ENCODE assay signal across 8 mouse cellular contexts in genomic region chr11:19971954-19972750, GRCm38 (mm10). TPM values are rescaled to one million over a fixed set of nuclear protein-coding genes. Genes with fewer than 3 reads are reported as not detected.
A peak's percentile ranks its signal among the peaks of the same experiment; 100 is the strongest.
DNase-seq lines count a peak whose midpoint lies in the region; ATAC-seq and TF ChIP-seq lines count a peak whose summit lies in the region.

No protein-coding gene starts in this region.

- no peak for TF ChIP-seq POLR2A in kidney, adult 2 months (IDR thresholded peaks at IDR 0.05; ENCODE audit: low read depth, low read length)

- peak; percentile 44; the same call in 1 of the 2 replicates for ATAC-seq in heart, embryonic 15.5 days (replicated peaks; ENCODE audit: insufficient number of reproducible peaks, insufficient read depth, low FRiP score, low read depth)
- peak; percentile 38; the same call in 1 of the 2 replicates for ATAC-seq in stomach, embryonic 16.5 days (ENCODE audit: insufficient read depth, low FRiP score)

- H3K4me1 ChIP-seq in heart, embryonic 15.5 days (replicated peaks) = peaks cover 30% of the 10 kb centered on the region
- H3K4me1 ChIP-seq in kidney, adult 2 months (ENCODE audit: control insufficient read depth, insufficient read depth, low read length) = peaks cover 36% of the 10 kb centered on the region
- peaks cover 30% of the 10 kb centered on the region for H3K4me1 ChIP-seq in stomach, embryonic 16.5 days (ENCODE audit: control insufficient read depth, insufficient read depth, low read length)

- TF ChIP-seq CTCF in kidney, adult 2 months (conservative IDR thresholded peaks at IDR 0.05; ENCODE audit: insufficient read depth, insufficient read length, low read depth, low read length) = peak; percentile 60

- DNase-seq in heart, postnatal 4 days = no peak
- DNase-seq in thymus, postnatal 14 days = peak; percentile 39
- DNase-seq in thymus, postnatal 10 days (ENCODE audit: low spot score in 2 of 2) = no peak
- peak; percentile 83 for DNase-seq in kidney, adult 2 months
- DNase-seq in c-Kit-positive CD71-positive TER-119-positive erythroid progenitor cells, embryonic 14.5 days (ENCODE audit: low spot score) = no peak
- DNase-seq in left cerebral cortex, postnatal 14 days (ENCODE audit: low spot score in 2 of 2) = no peak

- H3K36me3 ChIP-seq in heart, embryonic 15.5 days = no peaks in the 10 kb centered on the region
- no peaks in the 10 kb centered on the region for H3K36me3 ChIP-seq in kidney, adult 2 months (ENCODE audit: control insufficient read depth, insufficient read depth, low read length)
- peaks cover 2% of the 10 kb centered on the region; the same call in 1 of the 2 replicates for H3K36me3 ChIP-seq in stomach, embryonic 16.5 days (ENCODE audit: control insufficient read depth, insufficient read depth, low read length)

- H3K27ac ChIP-seq in heart, embryonic 15.5 days = no peak overlapping the region
- H3K27ac ChIP-seq in kidney, adult 2 months (ENCODE audit: insufficient read depth, low read depth, low read length) = peak overlapping the region; percentile 4; the same call in 1 of the 2 replicates
- peak overlapping the region; percentile 25; the same call in 1 of the 2 replicates for H3K27ac ChIP-seq in stomach, embryonic 16.5 days (ENCODE audit: low read length)

- intact Hi-C loops in left cerebral cortex, postnatal 14 days (cut with DNase I) = no loop called here

- no peak overlapping the region for H3K4me2 ChIP-seq in heart, embryonic 15.5 days
- H3K4me2 ChIP-seq in stomach, embryonic 16.5 days (ENCODE audit: low read depth, low read length) = no peak overlapping the region

- 89% methylated on average over 4 of the region's 4 CpGs for WGBS in heart, embryonic 15.5 days
- WGBS in kidney, adult 2 months = 57% methylated on average over 4 of the region's 4 CpGs
- WGBS in stomach, embryonic 16.5 days = 90% methylated on average over 4 of the region's 4 CpGs

- H3K4me3 ChIP-seq in heart, embryonic 15.5 days = no peak overlapping the region
- no peak overlapping the region for H3K4me3 ChIP-seq in kidney, adult 2 months (ENCODE audit: insufficient read depth, low read depth, low read length)
- H3K4me3 ChIP-seq in stomach, embryonic 16.5 days (replicated peaks; ENCODE audit: low read length) = no peak overlapping the region

- no peaks in the 10 kb centered on the region for H3K9me3 ChIP-seq in heart, embryonic 15.5 days (replicated peaks)
- H3K9me3 ChIP-seq in stomach, embryonic 16.5 days (replicated peaks; ENCODE audit: control insufficient read depth, low read length) = no peaks in the 10 kb centered on the region

- no peaks in the 10 kb centered on the region for H3K27me3 ChIP-seq in heart, embryonic 15.5 days
- H3K27me3 ChIP-seq in kidney, adult 2 months (replicated peaks; ENCODE audit: control insufficient read depth, insufficient read depth, low read length) = no peaks in the 10 kb centered on the region
- H3K27me3 ChIP-seq in stomach, embryonic 16.5 days (ENCODE audit: control insufficient read depth, insufficient read depth, low read length) = no peaks in the 10 kb centered on the region

- no peak overlapping the region for H3K9ac ChIP-seq in heart, embryonic 15.5 days
- H3K9ac ChIP-seq in stomach, embryonic 16.5 days (ENCODE audit: low read length) = no peak overlapping the region

RNA-seq across cellular contexts. Expression of gene Spred2, which starts 48.0 kb away (rescaled TPM):
- polyA plus RNA-seq in heart, embryonic 15.5 days (2015; fragmentation: Nextera tagmentation; extraction: Ambion mirVana) = 4.6 and 5.3 TPM in 2 replicates
- total RNA-seq in heart, postnatal 4 days (2021) = 10 to 100 TPM; 27.9 to 28.2 TPM
- 20.0 and 21.2 TPM in 2 replicates for polyA plus RNA-seq in kidney, adult 2 months (2012; rRNA removed)
- 5.0 TPM in 2 replicates for polyA plus RNA-seq in stomach, embryonic 16.5 days (2015; fragmentation: Nextera tagmentation; extraction: Ambion mirVana)
- 10 to 100 TPM; 84.3 to 85.1 TPM for total RNA-seq in left cerebral cortex, postnatal 14 days (2021)

Comparison
In these comparisons a context has a peak if more than half of its experiments do, and no peak if none do; other contexts are left out.
1. DNase-seq: peak in thymus, postnatal 14 days (single experiment) and kidney, adult 2 months (single experiment); none in heart, postnatal 4 days (single experiment), thymus, postnatal 10 days (0 of 2), c-Kit-positive CD71-positive TER-119-positive erythroid progenitor cells, embryonic 14.5 days (single experiment) and left cerebral cortex, postnatal 14 days (0 of 2).